Mouse (Mus musculus): ENCODE data around the gene Hnrnpul1. TPM values are rescaled to one million over a fixed set of nuclear protein-coding genes. Genes with fewer than 3 reads are reported as not detected.

Hnrnpul1 gene
- polyA plus RNA-seq, 1 experiment from 2014 or later: 61.0 TPM

DNA sequence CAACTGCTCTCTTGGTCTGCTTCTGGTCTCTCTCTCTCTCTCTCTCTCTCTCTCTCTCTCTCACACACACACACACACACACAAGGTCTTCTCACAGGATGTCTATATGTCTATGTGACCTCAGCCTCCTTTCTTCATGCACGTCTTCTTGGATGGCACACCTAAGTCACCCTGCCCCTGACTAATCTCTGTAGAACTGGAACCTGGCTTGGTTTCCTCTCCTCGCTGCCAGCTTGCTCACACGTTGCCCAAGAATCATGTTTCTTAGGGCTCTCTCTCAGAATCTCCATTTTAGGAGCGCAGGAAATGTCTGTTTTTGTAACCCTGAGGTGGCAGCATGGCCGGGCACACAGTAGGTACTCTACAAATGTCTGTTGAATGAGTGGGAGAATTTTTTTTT is 25.5 kb upstream of the Hnrnpul1 start:
- WGBS: 87% methylated on average over 5 of the region's 5 CpGs
- no peak for ATAC-seq (ENCODE audit: insufficient number of reproducible peaks, low FRiP score, low TSS enrichment, low read depth)
- H3K9ac ChIP-seq: no peak overlapping the region
- no peak overlapping the region; the same call in 1 of the 2 replicates for H3K27ac ChIP-seq (replicated peaks)
- peaks cover 34% of the 10 kb centered on the region for H3K4me1 ChIP-seq
- H3K4me2 ChIP-seq (replicated peaks): no peak overlapping the region
- no peaks in the 10 kb centered on the region for H3K9me3 ChIP-seq (replicated peaks)
- H3K36me3 ChIP-seq: peaks cover 38% of the 10 kb centered on the region
- no peaks in the 10 kb centered on the region for H3K27me3 ChIP-seq
- H3K4me3 ChIP-seq (replicated peaks): no peak overlapping the region

DNA sequence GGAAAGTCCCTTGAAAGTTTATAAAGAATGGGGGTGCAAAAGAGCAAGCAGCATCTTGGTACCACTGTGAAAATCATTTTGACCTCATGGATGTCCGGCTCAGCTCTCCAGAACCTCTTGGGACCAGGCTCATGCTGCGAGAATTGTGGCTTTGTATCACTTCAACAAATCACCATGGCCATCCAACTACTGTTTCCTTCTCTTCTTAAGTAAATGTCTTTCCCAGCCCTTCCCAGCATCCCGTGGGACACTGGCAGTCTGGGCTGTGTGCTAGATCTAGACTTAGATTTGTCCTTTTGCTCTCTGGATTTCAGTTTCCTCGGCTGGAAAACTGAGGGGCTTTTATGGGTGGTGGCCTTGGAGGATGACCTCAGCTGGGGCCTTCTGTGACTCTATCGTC is 13.7 kb upstream of the Hnrnpul1 start:
- ATAC-seq (ENCODE audit: insufficient number of reproducible peaks, low FRiP score, low TSS enrichment, low read depth): no peak
- no peak overlapping the region for H3K4me3 ChIP-seq (replicated peaks)
- H3K9me3 ChIP-seq (replicated peaks): no peaks in the 10 kb centered on the region
- H3K36me3 ChIP-seq: peaks cover 75% of the 10 kb centered on the region
- H3K27me3 ChIP-seq: no peaks in the 10 kb centered on the region
- 84% methylated on average over 5 of the region's 5 CpGs for WGBS
- no peak overlapping the region for H3K27ac ChIP-seq (replicated peaks)
- no peak overlapping the region for H3K9ac ChIP-seq
- no peaks in the 10 kb centered on the region for H3K4me1 ChIP-seq
- no peak overlapping the region for H3K4me2 ChIP-seq (replicated peaks)

DNA sequence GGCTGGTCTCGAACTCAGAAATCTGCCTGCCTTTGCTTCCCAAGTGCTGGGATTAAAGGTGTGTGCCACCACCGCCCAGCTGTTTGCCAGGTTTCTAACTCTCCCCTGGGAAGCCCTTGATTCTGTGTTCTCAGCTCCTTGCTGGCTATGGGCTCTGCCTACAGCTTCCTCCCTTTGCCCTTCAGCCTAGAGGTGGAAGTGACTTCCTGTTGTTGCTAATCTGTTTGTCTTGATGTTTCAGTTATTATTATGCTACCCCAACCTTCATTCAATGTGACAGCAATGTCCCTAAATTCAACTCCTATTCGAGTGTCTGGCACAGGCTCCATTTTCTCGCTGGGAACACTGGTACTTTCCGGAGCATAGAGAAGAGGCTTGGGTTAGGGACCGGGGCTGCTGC is 11.6 kb upstream of the Hnrnpul1 start:
- Histone ChIP-seq H3K4me2 (replicated peaks) (no peak overlapping the region), H3K9me3 (replicated peaks) (no peaks in the 10 kb centered on the region), H3K4me1 (no peaks in the 10 kb centered on the region), H3K27me3 (no peaks in the 10 kb centered on the region), H3K36me3 (peaks cover 76% of the 10 kb centered on the region), H3K4me3 (replicated peaks) (no peak overlapping the region), H3K27ac (replicated peaks) (no peak overlapping the region), H3K9ac (no peak overlapping the region)
- 88% methylated on average over 6 of the region's 6 CpGs for WGBS
- ATAC-seq (ENCODE audit: insufficient number of reproducible peaks, low FRiP score, low TSS enrichment, low read depth): no peak

DNA sequence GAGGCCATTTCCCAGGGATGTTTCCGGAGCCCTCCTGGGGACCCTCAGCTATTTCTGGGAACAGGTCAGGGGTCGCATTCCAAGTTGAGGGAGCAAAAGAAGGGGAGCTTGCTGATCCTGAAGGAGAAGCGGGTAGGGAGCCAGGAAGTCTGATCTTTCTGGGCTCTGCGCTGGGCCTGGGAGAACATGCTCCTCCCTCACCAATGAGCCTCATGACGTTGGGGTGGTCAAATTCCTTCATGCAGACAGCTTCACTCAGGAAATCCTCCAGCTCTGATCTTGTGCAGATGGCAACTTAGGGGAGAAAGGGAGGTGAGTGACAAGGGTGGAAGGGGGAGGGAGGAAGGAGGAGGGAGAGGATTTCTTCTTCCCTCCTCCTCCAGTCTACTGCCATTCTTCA is 9.7 kb upstream of the Hnrnpul1 start:
- 40% methylated on average over 5 of the region's 5 CpGs for WGBS
- Histone ChIP-seq H3K27me3 (no peaks in the 10 kb centered on the region), H3K36me3 (peaks cover 82% of the 10 kb centered on the region), H3K27ac (replicated peaks) (no peak overlapping the region), H3K4me1 (no peaks in the 10 kb centered on the region), H3K9ac (no peak overlapping the region), H3K4me3 (replicated peaks) (no peak overlapping the region), H3K9me3 (replicated peaks) (no peaks in the 10 kb centered on the region), H3K4me2 (replicated peaks) (no peak overlapping the region)
- no peak for ATAC-seq (ENCODE audit: insufficient number of reproducible peaks, low FRiP score, low TSS enrichment, low read depth)

DNA sequence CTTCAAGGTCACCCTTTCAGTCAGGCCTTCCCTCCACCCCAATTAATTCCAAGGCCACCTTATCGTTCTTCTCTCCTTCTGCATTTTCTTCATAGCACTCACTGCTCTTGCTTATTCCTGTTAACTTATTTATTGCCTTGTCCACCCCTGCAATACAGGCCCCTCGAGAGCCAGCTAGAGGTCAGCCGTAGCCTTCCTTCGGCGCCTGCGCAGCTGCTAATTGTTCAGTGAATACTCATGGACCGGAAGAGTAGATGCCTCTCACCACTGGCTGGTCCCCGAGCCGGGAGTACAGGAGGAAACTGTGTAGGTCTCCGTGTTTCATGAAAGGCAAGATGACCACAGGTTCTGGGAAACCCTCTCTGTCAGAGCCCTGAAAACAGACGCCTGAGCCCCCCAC is 9.1 kb upstream of the Hnrnpul1 start:
- 61% methylated on average over 11 of the region's 11 CpGs for WGBS
- H3K27me3 ChIP-seq: no peaks in the 10 kb centered on the region
- no peaks in the 10 kb centered on the region for H3K9me3 ChIP-seq (replicated peaks)
- no peak overlapping the region for H3K9ac ChIP-seq
- H3K4me3 ChIP-seq (replicated peaks): no peak overlapping the region
- H3K4me2 ChIP-seq (replicated peaks): no peak overlapping the region
- peaks cover 79% of the 10 kb centered on the region for H3K36me3 ChIP-seq
- no peak for ATAC-seq (ENCODE audit: insufficient number of reproducible peaks, low FRiP score, low TSS enrichment, low read depth)
- no peaks in the 10 kb centered on the region for H3K4me1 ChIP-seq
- H3K27ac ChIP-seq (replicated peaks): no peak overlapping the region

DNA sequence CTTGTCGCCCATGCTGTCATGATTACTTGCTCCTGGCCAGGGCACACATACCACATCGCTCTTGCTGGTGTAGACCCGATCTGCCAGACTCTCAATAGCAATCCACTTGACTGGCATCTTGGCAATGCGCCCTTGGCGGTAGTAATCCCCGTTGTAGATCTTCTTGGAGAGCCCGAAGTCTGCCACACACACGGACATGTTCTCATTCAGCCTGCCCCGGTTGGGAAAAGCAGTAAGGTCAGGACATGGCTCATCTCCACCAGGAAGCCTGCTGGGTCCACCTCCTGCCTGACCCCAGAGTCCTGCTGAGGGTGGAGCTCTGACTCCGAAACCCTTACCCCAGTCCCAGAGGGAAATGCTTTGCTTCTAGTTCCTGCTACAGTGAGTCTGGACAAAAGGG is 6.8 kb upstream of the Hnrnpul1 start:
- peaks cover 73% of the 10 kb centered on the region for H3K36me3 ChIP-seq

DNA sequence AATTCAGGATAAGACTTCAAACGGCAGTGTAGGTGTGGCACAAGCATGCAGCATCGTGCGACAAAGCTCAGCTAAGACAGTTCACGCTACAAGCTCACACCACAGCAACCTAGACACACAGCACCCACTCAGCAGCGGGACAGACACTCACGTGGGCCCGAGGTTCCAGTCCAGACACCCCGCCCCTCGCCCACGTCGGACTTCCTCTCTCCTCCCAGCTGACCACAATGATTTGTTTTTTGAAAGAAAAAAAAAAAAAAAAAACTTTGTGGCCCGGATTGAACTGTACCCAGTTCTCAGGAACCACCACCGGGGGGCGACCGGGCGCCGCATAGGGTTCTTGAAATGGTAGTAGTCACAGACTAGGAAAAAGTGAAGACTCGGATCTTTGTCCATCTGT is 1.5 kb upstream of the Hnrnpul1 start:
- peak; percentile 21; the same call in 1 of the 2 replicates for ATAC-seq (ENCODE audit: insufficient number of reproducible peaks, low FRiP score, low TSS enrichment, low read depth)
- no peaks in the 10 kb centered on the region for H3K9me3 ChIP-seq (replicated peaks)
- 1% methylated on average over 18 of the region's 18 CpGs for WGBS

More for the DNA sequence above, 6.8 kb upstream of the Hnrnpul1 start:
- no peak for ATAC-seq (ENCODE audit: insufficient number of reproducible peaks, low FRiP score, low TSS enrichment, low read depth)
- no peak overlapping the region for H3K4me3 ChIP-seq (replicated peaks)
- no peaks in the 10 kb centered on the region for H3K4me1 ChIP-seq
- 76% methylated on average over 10 of the region's 10 CpGs for WGBS
- H3K9me3 ChIP-seq (replicated peaks): no peaks in the 10 kb centered on the region
- H3K27me3 ChIP-seq: no peaks in the 10 kb centered on the region
- H3K4me2 ChIP-seq (replicated peaks): no peak overlapping the region
- H3K9ac ChIP-seq: no peak overlapping the region
- H3K27ac ChIP-seq (replicated peaks): no peak overlapping the region

DNA sequence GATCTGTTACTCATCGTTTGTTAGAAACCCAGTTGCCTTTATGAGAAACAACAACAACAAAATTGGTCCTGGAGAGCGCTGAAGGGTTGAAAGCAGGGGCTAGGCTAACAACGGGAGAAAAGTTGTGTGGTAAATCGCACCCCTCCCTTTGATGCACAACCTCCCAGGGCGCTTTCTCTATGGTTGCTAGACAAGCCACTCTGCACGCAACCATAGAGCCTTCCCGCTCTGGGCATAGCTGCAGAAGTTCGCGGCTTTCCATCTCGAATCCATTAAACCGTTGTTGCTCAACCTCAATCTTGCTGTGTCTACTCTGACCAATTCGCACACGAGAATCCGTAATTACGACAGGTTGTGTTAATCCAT is 894 bp upstream of the Hnrnpul1 start:
- Histone ChIP-seq H3K9me3 (replicated peaks) (no peaks in the 10 kb centered on the region), H3K36me3 (peaks cover 35% of the 10 kb centered on the region), H3K9ac (peak overlapping the region; percentile 37), H3K4me2 (replicated peaks) (peak overlapping the region; percentile 89), H3K27me3 (no peaks in the 10 kb centered on the region), H3K4me1 (peaks cover 25% of the 10 kb centered on the region), H3K4me3 (replicated peaks) (peak overlapping the region; percentile 77), H3K27ac (replicated peaks) (peak overlapping the region; percentile 99)
- ATAC-seq (ENCODE audit: insufficient number of reproducible peaks, low FRiP score, low TSS enrichment, low read depth): peak; percentile 48; the same call in 1 of the 2 replicates
- under 1% methylated on average over 15 of the region's 15 CpGs for WGBS

More for the DNA sequence above, 1.5 kb upstream of the Hnrnpul1 start:
- H3K4me2 ChIP-seq (replicated peaks): peak overlapping the region; percentile 89
- H3K4me1 ChIP-seq: peaks cover 25% of the 10 kb centered on the region
- peak overlapping the region; percentile 37 for H3K9ac ChIP-seq
- peak overlapping the region; percentile 77 for H3K4me3 ChIP-seq (replicated peaks)
- peak overlapping the region; percentile 99 for H3K27ac ChIP-seq (replicated peaks)
- no peaks in the 10 kb centered on the region for H3K27me3 ChIP-seq
- H3K36me3 ChIP-seq: peaks cover 35% of the 10 kb centered on the region

DNA sequence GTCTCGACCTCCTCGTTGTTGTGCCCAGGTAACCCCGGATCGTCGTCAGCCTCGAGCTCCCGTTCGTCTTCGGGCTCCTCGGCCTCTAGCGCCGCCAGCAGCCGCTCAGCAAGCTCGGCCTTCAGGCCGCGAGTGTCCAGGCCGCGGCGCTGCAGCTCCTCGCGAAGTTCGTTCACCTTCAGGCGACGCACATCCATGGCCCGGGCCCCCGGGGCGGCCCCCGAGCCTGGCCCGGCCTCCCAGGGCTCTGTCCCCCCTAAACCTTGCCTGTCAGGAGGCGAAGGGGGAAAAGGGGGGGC is 169 bp downstream of the Hnrnpul1 start:
- 1% methylated on average over 30 of the region's 30 CpGs for WGBS
- peaks cover 25% of the 10 kb centered on the region for H3K4me1 ChIP-seq
- peaks cover 35% of the 10 kb centered on the region for H3K36me3 ChIP-seq
- ATAC-seq (ENCODE audit: insufficient number of reproducible peaks, low FRiP score, low TSS enrichment, low read depth): no peak
- H3K4me2 ChIP-seq (replicated peaks): peak overlapping the region; percentile 89
- peak overlapping the region; percentile 96 for H3K9ac ChIP-seq
- H3K27me3 ChIP-seq: no peaks in the 10 kb centered on the region
- H3K9me3 ChIP-seq (replicated peaks): no peaks in the 10 kb centered on the region
- peak overlapping the region; percentile 77 for H3K4me3 ChIP-seq (replicated peaks)
- H3K27ac ChIP-seq (replicated peaks): peak overlapping the region; percentile 99

DNA sequence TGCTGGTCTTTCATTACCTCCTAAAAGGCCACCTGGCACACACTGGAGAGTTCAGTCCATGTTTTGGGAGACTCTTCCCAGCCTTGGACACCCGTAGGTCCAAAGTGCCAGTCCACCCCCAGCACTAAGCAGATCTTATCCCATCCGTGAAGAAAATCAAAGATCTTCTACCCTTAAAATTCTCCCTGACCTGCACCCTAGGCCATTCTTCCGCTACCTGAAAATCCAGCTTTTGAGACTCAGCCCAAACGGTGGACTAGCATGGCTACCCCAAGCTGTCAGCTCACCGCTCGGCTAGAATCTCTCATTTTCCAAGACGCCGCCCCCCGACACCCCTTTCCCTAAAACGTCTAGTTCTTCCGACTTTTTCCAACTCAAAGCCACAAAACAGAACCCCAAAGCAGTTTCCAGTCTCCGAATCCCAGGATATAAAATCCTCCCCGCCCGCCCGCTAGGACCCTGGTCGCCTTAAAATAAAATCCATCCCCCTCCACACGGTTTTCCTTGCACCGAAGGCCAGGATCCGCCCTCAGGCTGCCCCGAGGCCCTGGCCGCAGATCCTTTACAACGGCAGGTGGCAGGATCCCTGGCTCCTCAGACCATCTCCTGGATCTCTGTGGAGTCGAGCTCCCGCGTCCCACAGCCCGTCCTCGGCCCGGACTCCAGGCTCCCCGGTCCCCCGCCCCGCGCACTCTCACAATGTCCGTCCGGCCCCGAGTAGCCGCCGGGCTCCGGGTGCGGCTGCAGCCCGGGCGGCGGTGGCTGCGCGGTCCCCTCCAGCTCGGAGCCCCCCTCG is 716 bp downstream of the Hnrnpul1 start:
- Histone ChIP-seq H3K9me3 (replicated peaks) (no peaks in the 10 kb centered on the region), H3K36me3 (peaks cover 39% of the 10 kb centered on the region), H3K27me3 (no peaks in the 10 kb centered on the region), H3K4me3 (replicated peaks) (peak overlapping the region; percentile 77), H3K4me1 (peaks cover 25% of the 10 kb centered on the region), H3K9ac (peak overlapping the region; percentile 96), H3K4me2 (replicated peaks) (peak overlapping the region; percentile 89), H3K27ac (replicated peaks) (peak overlapping the region; percentile 99)
- 0 out of 2 replicates have a peak, but pooled peaks have one; percentile 1 for ATAC-seq (ENCODE audit: insufficient number of reproducible peaks, low FRiP score, low TSS enrichment, low read depth)
- WGBS: under 1% methylated on average over 46 of the region's 46 CpGs

DNA sequence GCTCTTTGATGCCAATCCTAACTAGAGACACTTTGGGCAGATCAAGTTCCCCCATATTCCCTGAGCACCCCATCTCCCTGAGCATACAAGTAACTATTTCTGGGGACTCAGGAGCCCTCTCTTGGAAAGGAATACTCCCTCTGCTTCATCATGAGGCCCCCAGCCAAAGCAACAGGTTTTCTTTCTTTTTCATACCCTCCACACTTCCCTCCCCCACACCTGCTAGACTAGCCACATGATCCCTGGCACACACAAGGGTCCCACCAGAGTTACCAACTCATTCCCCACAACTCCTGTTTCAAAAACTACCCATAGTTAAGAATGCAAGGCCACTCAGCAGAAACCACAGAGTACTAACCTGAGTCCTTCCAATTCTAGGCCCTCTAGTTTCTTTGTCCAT is 1.5 kb downstream of the Hnrnpul1 start:
- ATAC-seq (ENCODE audit: insufficient number of reproducible peaks, low FRiP score, low TSS enrichment, low read depth): no peak
- Histone ChIP-seq H3K27me3 (no peaks in the 10 kb centered on the region), H3K36me3 (peaks cover 40% of the 10 kb centered on the region), H3K27ac (replicated peaks) (no peak overlapping the region), H3K4me1 (peaks cover 25% of the 10 kb centered on the region), H3K9ac (peak overlapping the region; percentile 96), H3K4me3 (replicated peaks) (peak overlapping the region; percentile 77), H3K9me3 (replicated peaks) (no peaks in the 10 kb centered on the region), H3K4me2 (replicated peaks) (peak overlapping the region; percentile 89)

DNA sequence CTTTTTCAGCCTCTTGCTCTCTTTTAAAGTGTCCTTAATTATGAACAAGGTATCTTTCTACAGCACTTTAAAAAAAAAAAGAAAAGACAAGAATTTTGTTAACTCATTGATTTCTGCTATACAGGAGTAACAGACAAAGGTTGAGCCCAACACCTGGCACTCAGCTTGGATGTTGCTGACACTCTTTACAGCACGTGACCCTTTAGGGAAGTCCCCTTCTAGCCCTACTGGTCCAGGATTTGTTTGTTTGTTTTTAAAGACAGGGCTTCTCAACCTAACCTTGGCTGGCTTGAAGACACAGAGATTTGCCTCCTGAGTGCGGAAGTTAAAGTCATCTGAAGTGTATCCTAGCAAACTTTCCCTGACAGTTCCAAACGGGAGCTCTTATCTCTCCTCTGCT is 7.7 kb downstream of the Hnrnpul1 start:
- peaks cover 5% of the 10 kb centered on the region for H3K4me1 ChIP-seq
- no peaks in the 10 kb centered on the region for H3K9me3 ChIP-seq (replicated peaks)
- no peak overlapping the region for H3K9ac ChIP-seq
- H3K4me2 ChIP-seq (replicated peaks): no peak overlapping the region
- H3K27me3 ChIP-seq: no peaks in the 10 kb centered on the region
- H3K27ac ChIP-seq (replicated peaks): no peak overlapping the region
- no peak for ATAC-seq (ENCODE audit: insufficient number of reproducible peaks, low FRiP score, low TSS enrichment, low read depth)
- WGBS: 76% methylated on average over 3 of the region's 3 CpGs
- no peak overlapping the region for H3K4me3 ChIP-seq (replicated peaks)
- peaks cover 94% of the 10 kb centered on the region for H3K36me3 ChIP-seq

All from embryonic facial prominence, embryonic 15.5 days (tissue).